17 mouse cellular contexts compared by ENCODE assay signal in the genomic region with DNA sequence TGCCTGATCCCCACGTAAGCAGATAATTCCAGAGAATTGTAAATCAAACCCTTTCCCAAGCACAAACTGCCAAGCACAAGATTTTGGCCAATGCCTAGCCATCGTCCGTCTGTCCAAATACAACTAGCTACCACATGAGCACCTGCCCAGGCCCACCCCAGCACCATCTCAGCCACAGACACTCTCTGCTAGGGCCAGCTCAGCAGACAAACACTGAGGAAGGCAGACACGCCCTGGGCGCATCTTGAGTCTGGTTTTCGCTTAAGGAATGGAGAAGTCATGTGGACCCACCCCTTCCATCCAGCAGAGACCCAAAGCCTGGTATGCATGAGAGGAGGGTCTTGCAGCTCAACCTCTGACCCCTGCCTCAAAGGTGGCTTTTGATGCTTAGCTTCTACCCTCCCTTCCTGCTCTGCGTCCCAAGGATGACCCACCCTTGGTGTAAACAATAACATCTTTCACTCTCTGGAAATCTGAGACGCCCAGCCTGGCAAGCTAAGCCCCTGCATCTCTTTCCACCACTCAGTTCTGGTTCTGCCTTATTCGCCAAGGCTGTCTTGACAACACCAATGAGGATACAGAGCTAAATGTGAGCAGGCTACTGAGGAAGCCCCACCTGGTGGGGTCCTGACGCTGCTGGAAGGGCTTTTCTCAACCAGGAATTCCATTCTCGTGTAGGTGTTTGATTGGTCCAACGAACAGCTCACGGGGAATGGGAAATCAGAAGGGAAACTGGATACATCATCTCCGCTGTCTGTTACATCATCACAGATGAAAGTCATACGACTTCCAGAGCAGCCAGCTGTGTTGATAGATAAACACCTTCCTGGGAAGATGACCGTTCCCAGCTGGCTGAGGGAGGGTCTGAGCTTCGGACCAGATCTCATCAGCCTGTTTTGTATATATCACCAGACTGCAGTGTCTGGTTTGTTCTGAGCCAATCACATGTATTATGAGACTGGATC. TPM values are rescaled to one million over a fixed set of nuclear protein-coding genes. Genes with fewer than 3 reads are reported as not detected.
DNase-seq lines count a peak whose midpoint lies in the region; ATAC-seq lines count a peak whose summit lies in the region.
"Had no signal": no experiment of that assay in that cellular context is flagged by ENCODE, and none has a peak within 500 bp of the region (broad histone marks: within the 10 kb centered on the region; RNA-seq: fewer than 3 reads in every experiment).

No protein-coding gene starts in this region.

- 56% methylated on average over 17 of the region's 17 CpGs for WGBS in liver, embryonic 12.5 days (ENCODE audit: insufficient replicate concordance)
- WGBS in liver, embryonic 11.5 days: 49% methylated on average over 17 of the region's 17 CpGs

- no peaks in the 10 kb centered on the region for H3K9me3 ChIP-seq in liver, embryonic 12.5 days (replicated peaks)
- no peaks in the 10 kb centered on the region for H3K9me3 ChIP-seq in liver, embryonic 11.5 days (ENCODE audit: control insufficient read depth, low read length)
- H3K9me3 ChIP-seq: embryonic facial prominence, embryonic 15.5 days; limb, embryonic 15.5 days had no signal

- H3K4me1 ChIP-seq in liver, embryonic 12.5 days: peaks cover 60% of the 10 kb centered on the region
- H3K4me1 ChIP-seq in liver, embryonic 11.5 days (replicated peaks; ENCODE audit: control insufficient read depth, insufficient read depth, low read length): peaks cover 20% of the 10 kb centered on the region

- no peak overlapping the region for H3K9ac ChIP-seq in liver, embryonic 12.5 days
- no peak overlapping the region for H3K9ac ChIP-seq in liver, embryonic 11.5 days (ENCODE audit: low read depth, low read length)
- H3K9ac ChIP-seq: embryonic facial prominence, embryonic 15.5 days; limb, embryonic 15.5 days had no signal

- H3K27me3 ChIP-seq in liver, embryonic 12.5 days (replicated peaks): no peaks in the 10 kb centered on the region
- H3K27me3 ChIP-seq in liver, embryonic 11.5 days (replicated peaks; ENCODE audit: control insufficient read depth, insufficient read depth, low read length): no peaks in the 10 kb centered on the region
- H3K27me3 ChIP-seq: CH12.LX; embryonic facial prominence, embryonic 15.5 days; limb, embryonic 15.5 days had no signal

- peak overlapping the region; percentile 55; the same call in 1 of the 2 replicates for H3K27ac ChIP-seq in liver, embryonic 12.5 days
- H3K27ac ChIP-seq in liver, embryonic 11.5 days (ENCODE audit: low read depth, low read length): no peak overlapping the region
- H3K27ac ChIP-seq: embryonic facial prominence, embryonic 15.5 days; limb, embryonic 15.5 days had no signal

- H3K4me3 ChIP-seq in liver, embryonic 12.5 days: no peak overlapping the region
- H3K4me3 ChIP-seq in liver, embryonic 11.5 days (ENCODE audit: low read depth, low read length): no peak overlapping the region
- H3K4me3 ChIP-seq: embryonic facial prominence, embryonic 15.5 days; limb, embryonic 15.5 days had no signal

- ATAC-seq in liver, embryonic 12.5 days: no peak
- no peak for ATAC-seq in liver, embryonic 11.5 days (replicated peaks; ENCODE audit: low FRiP score)

- 0 out of 2 replicates have a peak overlapping the region, but pooled peaks have one; percentile 1 for H3K4me2 ChIP-seq in liver, embryonic 12.5 days
- no peak overlapping the region for H3K4me2 ChIP-seq in liver, embryonic 11.5 days
- H3K4me2 ChIP-seq: embryonic facial prominence, embryonic 15.5 days; limb, embryonic 15.5 days had no signal

- H3K36me3 ChIP-seq in liver, embryonic 12.5 days: no peaks in the 10 kb centered on the region
- H3K36me3 ChIP-seq in liver, embryonic 11.5 days (ENCODE audit: control insufficient read depth, insufficient read depth, low read length): no peaks in the 10 kb centered on the region
- H3K36me3 ChIP-seq: embryonic facial prominence, embryonic 15.5 days; limb, embryonic 15.5 days had no signal

- DNase-seq in liver, embryonic 11.5 days (ENCODE audit: low spot score): no peak
- peak; percentile 62 for DNase-seq in MN1 (ENCODE audit: low spot score)
- DNase-seq in embryo, embryonic 10.5 days (ENCODE audit: low spot score): peak; percentile 52
- DNase-seq in lung, postnatal 36 days: peak; percentile 25
- DNase-seq in thymus, adult 18-20 months: no peak
- no peak for DNase-seq in gastrocnemius, postnatal 25 days
- no peak for DNase-seq in layer of hippocampus, adult 9-11 months
- DNase-seq: cerebellum, adult 2 months; heart, adult 18-20 months; heart, postnatal 14 days; kidney, adult 2 months; midbrain, embryonic 14.5 days; right cerebral cortex, postnatal 25 days had no signal

RNA-seq across cellular contexts. Expression of gene Ltbp2, which starts 17.9 kb away (rescaled TPM):
- 0.39 and 0.42 TPM in 2 replicates for polyA plus RNA-seq in liver, embryonic 12.5 days (2016; fragmentation: Nextera tagmentation; extraction: Ambion mirVana)
- 0.16 and 0.29 TPM in 2 replicates for polyA plus RNA-seq in liver, embryonic 11.5 days (2014; fragmentation: Nextera tagmentation; extraction: Ambion mirVana)
- total RNA-seq in gastrocnemius, postnatal 25 days (2021): 1 to 10 TPM; 1.3 to 1.6 TPM

Comparison
In these comparisons a context has a peak if more than half of its experiments do, and no peak if none do; other contexts are left out.
1. DNase-seq: peak in MN1 (single experiment), embryo, embryonic 10.5 days (single experiment) and lung, postnatal 36 days (single experiment); none in liver, embryonic 11.5 days (single experiment), thymus, adult 18-20 months (0 of 2), gastrocnemius, postnatal 25 days (single experiment) and layer of hippocampus, adult 9-11 months (single experiment).